Mouse (Mus musculus) testis, adult 2 months (tissue): ENCODE results near the gene Otogl.

Source experiments
- CTCF ChIP-seq: fragments of 200-500 bp; IDR thresholded peaks from 2 replicates; pipeline ENCODE4 v1.5.1; 2012; ENCODE audit warnings: low read depth, mild to moderate bottlenecking, inconsistent platforms, low read length, moderate library complexity; ENCODE audit not compliant: control insufficient read depth, insufficient read depth, insufficient replicate concordance
- POLR2A ChIP-seq: fragments of 200-500 bp; IDR thresholded peaks from 2 replicates; pipeline ENCODE4 v1.6.1; 2012; ENCODE audit warnings: low read depth, mild to moderate bottlenecking, inconsistent platforms, low read length, moderate library complexity; ENCODE audit not compliant: control insufficient read depth

- TF ChIP-seq CTCF (no peak), POLR2A (no peak)
Observed at GRCm38 (mm10) chr10:107779548-107779947, 132.4 kb downstream of the Otogl start.
